Mouse (Mus musculus): ENCODE data around the gene Kcna3.

- no peak for TF ChIP-seq CTCF (IDR thresholded peaks at IDR 0.05; ENCODE audit: low read depth)
- TF ChIP-seq EP300 (IDR thresholded peaks at IDR 0.05; ENCODE audit: low read depth), result no peak
These were observed 31.3 kb downstream of the Kcna3 start for GRCm38 (mm10) chr3:107067245-107067644.
